Mouse (Mus musculus): Measurements from ENCODE around the gene Lrrc32. TPM values are rescaled to one million over a fixed set of nuclear protein-coding genes. Genes with fewer than 3 reads are reported as not detected.

Lrrc32 gene
- polyA plus RNA-seq, 1 experiment, result not detected

GRCm38 (mm10) chr7:98548839-98549238, 59.8 kb downstream of the Lrrc32 start:
- Histone ChIP-seq H3K4me1 (ENCODE audit: control insufficient read depth, insufficient read depth, low read length) (peaks cover 15% of the 10 kb centered on the region), H3K27ac (ENCODE audit: insufficient read depth, low read depth, low read length) (no peak overlapping the region), H3K4me3 (ENCODE audit: insufficient read depth, low read depth, low read length) (no peak overlapping the region)
- TF ChIP-seq POLR2A (IDR thresholded peaks at IDR 0.05; ENCODE audit: insufficient read depth, low read depth, low read length) (no peak), CTCF (IDR thresholded peaks at IDR 0.05; ENCODE audit: insufficient read depth, low read depth, low read length) (no peak)
- 43% methylated on average over 3 of the region's 3 CpGs for WGBS

GRCm38 (mm10) chr7:98550596-98550995, 61.5 kb downstream of the Lrrc32 start:
- TF ChIP-seq POLR2A (IDR thresholded peaks at IDR 0.05; ENCODE audit: insufficient read depth, low read depth, low read length) (no peak), CTCF (IDR thresholded peaks at IDR 0.05; ENCODE audit: insufficient read depth, low read depth, low read length) (no peak)
- peaks cover 2% of the 10 kb centered on the region; the same call in 1 of the 2 replicates for H3K4me1 ChIP-seq (ENCODE audit: control insufficient read depth, insufficient read depth, low read length)
- WGBS, result 67% methylated on average over 2 of the region's 2 CpGs
- H3K27ac ChIP-seq (ENCODE audit: insufficient read depth, low read depth, low read length), result no peak overlapping the region
- H3K4me3 ChIP-seq (ENCODE audit: insufficient read depth, low read depth, low read length), result no peak overlapping the region

- 76% methylated on average over 3 of the region's 3 CpGs for whole genome bisulfite sequencing
- Histone ChIP-seq H3K4me3 (ENCODE audit: insufficient read depth, low read depth, low read length) (no peak overlapping the region), H3K27ac (ENCODE audit: insufficient read depth, low read depth, low read length) (no peak overlapping the region), H3K4me1 (ENCODE audit: control insufficient read depth, insufficient read depth, low read length) (peaks cover 2% of the 10 kb centered on the region; the same call in 1 of the 2 replicates)
- no peak for TF ChIP-seq CTCF (IDR thresholded peaks at IDR 0.05; ENCODE audit: insufficient read depth, low read depth, low read length)
- TF ChIP-seq POLR2A (IDR thresholded peaks at IDR 0.05; ENCODE audit: insufficient read depth, low read depth, low read length), result no peak
Measured at GRCm38 (mm10) chr7:98551041-98551440, 62.0 kb downstream of the Lrrc32 start.

Other genes with a start within 250 kb of the Lrrc32 start
- not detected in 2 replicates for gene Acer3, start 168.1 kb upstream of the Lrrc32 start, polyA plus RNA-seq (2012; ENCODE audit: insufficient read depth, insufficient read length, low replicate concordance, missing spikeins)
- gene Tsku, start 128.0 kb upstream of the Lrrc32 start, polyA plus RNA-seq (2012; ENCODE audit: insufficient read depth, insufficient read length, low replicate concordance, missing spikeins), result not detected in 2 replicates
- gene Gucy2d, start 48.9 kb upstream of the Lrrc32 start, polyA plus RNA-seq (2012; ENCODE audit: insufficient read depth, insufficient read length, low replicate concordance, missing spikeins), result not detected in 2 replicates
- gene Emsy, start 167.5 kb downstream of the Lrrc32 start, polyA plus RNA-seq (2012; ENCODE audit: insufficient read depth, insufficient read length, low replicate concordance, missing spikeins), result not detected in 2 replicates
- gene Thap12, start 213.8 kb downstream of the Lrrc32 start, polyA plus RNA-seq (2012; ENCODE audit: insufficient read depth, insufficient read length, low replicate concordance, missing spikeins), result not detected in 2 replicates